In genomic region chrX:20264370-20264769, GRCm38 (mm10) we compare ENCODE assay signal across 28 mouse cellular contexts. TPM values are rescaled to one million over a fixed set of nuclear protein-coding genes. Genes with fewer than 3 reads are reported as not detected.
"Had no signal": no experiment of that assay in that cellular context is flagged by ENCODE, and none has a peak within 500 bp of the region (broad histone marks: within the 10 kb centered on the region; RNA-seq: fewer than 3 reads in every experiment).

No protein-coding gene starts in this region.

- H3K4me1 ChIP-seq: embryonic facial prominence, embryonic 12.5 days; embryonic facial prominence, embryonic 13.5 days; embryonic facial prominence, embryonic 15.5 days; forebrain, embryonic 10.5 days; forebrain, embryonic 12.5 days; forebrain, embryonic 13.5 days; forebrain, embryonic 15.5 days; heart, embryonic 12.5 days had no signal

- H3K4me2 ChIP-seq: embryonic facial prominence, embryonic 12.5 days; embryonic facial prominence, embryonic 13.5 days; embryonic facial prominence, embryonic 15.5 days; forebrain, embryonic 12.5 days; forebrain, embryonic 13.5 days; forebrain, embryonic 15.5 days; heart, embryonic 11.5 days; heart, embryonic 12.5 days had no signal

- H3K9me3 ChIP-seq: embryonic facial prominence, embryonic 12.5 days; embryonic facial prominence, embryonic 13.5 days; embryonic facial prominence, embryonic 15.5 days; forebrain, embryonic 10.5 days; forebrain, embryonic 12.5 days; forebrain, embryonic 13.5 days; forebrain, embryonic 15.5 days; heart, embryonic 12.5 days had no signal

- H3K9ac ChIP-seq: embryonic facial prominence, embryonic 12.5 days; embryonic facial prominence, embryonic 13.5 days; embryonic facial prominence, embryonic 15.5 days; forebrain, embryonic 12.5 days; forebrain, embryonic 13.5 days; forebrain, embryonic 15.5 days; forebrain, postnatal 0 days; heart, embryonic 12.5 days had no signal

- H3K4me3 ChIP-seq: embryonic facial prominence, embryonic 12.5 days; embryonic facial prominence, embryonic 13.5 days; embryonic facial prominence, embryonic 15.5 days; erythroblast, embryonic 14.5 days; forebrain, embryonic 10.5 days; forebrain, embryonic 12.5 days; forebrain, embryonic 13.5 days; forebrain, embryonic 15.5 days; gastrocnemius, adult 2 months; heart, adult 2 months; heart, embryonic 12.5 days had no signal

- H3K27me3 ChIP-seq: embryonic facial prominence, embryonic 12.5 days; embryonic facial prominence, embryonic 13.5 days; embryonic facial prominence, embryonic 15.5 days; forebrain, embryonic 12.5 days; forebrain, embryonic 13.5 days; forebrain, embryonic 15.5 days; heart, embryonic 12.5 days had no signal

- DNase-seq: cerebellum, adult 8-10 months; cerebellum, adult 9-11 months; cerebellum, postnatal 10 days; cerebellum, postnatal 14 days; cerebellum, postnatal 25 days; cerebellum, postnatal 36 days; embryo, embryonic 11 days; forebrain, postnatal 0 days; gastrocnemius, adult 2 months; gastrocnemius, postnatal 10 days; gastrocnemius, postnatal 14 days; gastrocnemius, postnatal 25 days; gastrocnemius, postnatal 36 days; heart, adult 11 months; heart, adult 18-20 months; heart, adult 2 months had no signal

- H3K36me3 ChIP-seq: embryonic facial prominence, embryonic 12.5 days; embryonic facial prominence, embryonic 13.5 days; embryonic facial prominence, embryonic 15.5 days; forebrain, embryonic 10.5 days; forebrain, embryonic 12.5 days; forebrain, embryonic 15.5 days; heart, embryonic 12.5 days had no signal

- H3K27ac ChIP-seq: embryonic facial prominence, embryonic 12.5 days; embryonic facial prominence, embryonic 13.5 days; embryonic facial prominence, embryonic 15.5 days; forebrain, embryonic 10.5 days; forebrain, embryonic 12.5 days; forebrain, embryonic 13.5 days; forebrain, embryonic 15.5 days; gastrocnemius, adult 2 months; heart, adult 2 months had no signal

- ATAC-seq: forebrain, embryonic 13.5 days; forebrain, embryonic 14.5 days; forebrain, embryonic 15.5 days; forebrain, embryonic 16.5 days; forebrain, postnatal 0 days had no signal

RNA-seq across cellular contexts. Expression of gene Slc9a7, which starts 27.2 kb away (rescaled TPM):
- polyA plus RNA-seq: erythroblast, embryonic 14.5 days had no signal
